Mouse (Mus musculus) left cerebral cortex, adult 9 months (tissue): ENCODE results near the gene 4930539E08Rik.

Experiments
- DNase-seq, 2 experiments: peaks; one replicate each; pipeline ENCODE4 v3.0.0; 2022; ENCODE audit warnings: low spot score in 2 of 2

Gene 4930539E08Rik

DNA sequence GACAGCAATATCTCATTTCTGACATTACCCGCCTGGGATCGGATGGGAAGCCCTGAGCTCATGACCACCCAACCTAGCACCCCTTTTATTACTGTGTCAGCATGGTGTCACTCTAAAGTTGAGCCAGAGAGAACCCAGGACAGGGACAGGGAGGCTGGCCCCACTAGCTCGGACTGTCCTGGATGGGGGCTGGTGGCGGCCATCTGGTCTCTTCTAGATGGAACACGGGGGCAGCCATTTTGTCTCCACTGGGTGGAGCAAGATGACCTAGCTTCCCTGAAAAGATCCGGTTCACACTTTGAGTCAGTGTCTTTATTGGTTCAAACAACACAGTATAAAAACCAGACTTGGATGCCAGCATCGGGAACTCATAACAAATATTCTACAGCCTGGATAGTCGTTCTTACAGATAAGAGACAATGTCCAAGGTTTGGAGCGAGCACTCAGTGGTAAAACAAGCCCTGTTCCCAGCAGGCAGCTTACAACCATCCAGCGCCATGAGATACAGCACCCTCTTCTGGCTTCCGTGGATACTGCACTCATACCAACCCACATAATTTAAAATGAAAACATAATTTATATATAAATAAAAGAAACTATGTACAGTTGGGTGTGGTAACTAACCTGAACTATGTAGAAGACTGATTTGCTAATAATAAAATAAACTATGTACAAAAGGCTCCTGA lies 18.9 kb downstream of the 4930539E08Rik start:
- DNase-seq, result no peak

DNA sequence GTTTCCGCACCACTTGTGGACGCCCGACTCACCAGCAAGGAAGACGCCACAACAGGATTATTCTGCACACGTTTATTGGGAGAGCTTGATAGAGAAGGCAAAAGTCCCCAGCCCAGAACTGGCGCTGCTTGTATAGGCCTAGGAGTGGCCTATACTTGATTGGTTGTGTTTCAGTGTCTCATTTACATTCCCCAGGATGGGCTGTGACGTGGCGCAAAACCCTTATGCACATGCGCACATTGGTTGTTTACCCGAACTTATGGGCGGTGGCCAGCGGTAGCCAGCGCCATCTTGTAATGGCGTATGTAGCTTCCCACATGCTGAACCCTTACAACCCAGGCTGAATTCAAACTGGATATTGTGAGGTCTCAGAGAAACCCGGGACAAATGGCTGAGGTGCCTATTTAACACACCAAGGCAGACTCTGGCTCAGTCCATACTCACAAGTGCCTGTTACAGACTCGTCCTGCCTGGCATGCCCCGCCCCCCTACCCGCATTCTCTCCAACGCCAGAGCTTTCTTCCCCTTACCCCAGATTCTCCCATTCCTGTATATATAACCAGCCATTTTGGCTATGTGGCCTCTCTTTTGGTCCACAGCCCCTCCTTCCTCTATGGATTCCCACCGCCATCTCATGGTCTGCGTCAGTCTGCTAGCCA lies 19.8 kb downstream of the 4930539E08Rik start:
- DNase-seq, result no peak

DNA sequence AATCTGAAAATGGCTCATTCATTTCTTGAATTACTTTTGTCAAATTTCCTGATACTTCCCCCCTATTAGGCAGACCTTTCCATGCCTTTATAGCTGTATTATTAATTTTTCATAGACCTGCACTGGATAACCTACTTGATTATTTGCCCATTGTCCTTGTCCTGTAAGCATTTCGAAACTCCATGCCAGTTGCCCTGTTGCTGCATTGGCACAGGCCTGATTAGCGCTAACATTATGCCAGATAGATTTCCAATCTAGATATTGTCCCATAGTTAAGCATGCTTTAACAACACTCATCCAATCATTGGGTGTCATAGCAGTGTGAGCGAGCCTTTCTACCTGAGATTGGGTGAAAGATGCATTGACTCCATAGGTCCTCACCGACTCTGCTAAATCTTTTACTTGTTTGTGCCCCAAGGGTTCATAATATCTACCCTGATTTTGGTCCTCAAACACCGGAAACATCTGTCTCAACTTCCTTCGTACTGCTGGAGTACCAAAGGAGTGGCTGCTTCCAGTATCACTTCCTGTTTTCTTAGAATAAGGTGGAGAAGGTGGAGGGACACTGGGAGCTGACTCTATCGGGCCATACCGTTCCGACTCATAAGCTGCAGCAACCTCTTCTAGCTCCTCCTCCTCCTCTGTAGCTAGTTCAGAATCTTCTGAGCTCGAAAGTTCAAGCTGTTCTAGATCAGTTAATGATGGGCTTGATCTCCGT lies 20.9 kb downstream of the 4930539E08Rik start:
- DNase-seq, result no peak

DNA sequence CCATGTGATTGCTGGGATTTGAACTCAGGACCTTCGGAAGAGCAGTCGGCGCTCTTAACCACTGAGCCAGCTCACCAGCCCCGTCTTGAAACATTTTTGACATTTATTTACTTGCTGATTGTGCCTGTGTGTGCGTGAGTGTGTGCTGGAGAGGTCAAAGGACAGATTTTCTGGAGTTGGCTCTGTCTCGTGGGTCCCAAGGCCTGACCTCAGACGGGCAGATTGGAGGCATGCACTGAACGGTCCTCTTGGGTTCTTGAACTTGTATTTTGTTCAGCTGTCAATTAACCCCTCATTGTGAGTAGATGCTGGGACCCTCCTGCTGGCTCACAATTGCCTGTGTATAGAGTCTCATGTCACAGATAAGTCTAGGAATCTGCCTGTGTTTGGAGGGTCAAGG lies 28.9 kb downstream of the 4930539E08Rik start:
- no peak for DNase-seq

DNA sequence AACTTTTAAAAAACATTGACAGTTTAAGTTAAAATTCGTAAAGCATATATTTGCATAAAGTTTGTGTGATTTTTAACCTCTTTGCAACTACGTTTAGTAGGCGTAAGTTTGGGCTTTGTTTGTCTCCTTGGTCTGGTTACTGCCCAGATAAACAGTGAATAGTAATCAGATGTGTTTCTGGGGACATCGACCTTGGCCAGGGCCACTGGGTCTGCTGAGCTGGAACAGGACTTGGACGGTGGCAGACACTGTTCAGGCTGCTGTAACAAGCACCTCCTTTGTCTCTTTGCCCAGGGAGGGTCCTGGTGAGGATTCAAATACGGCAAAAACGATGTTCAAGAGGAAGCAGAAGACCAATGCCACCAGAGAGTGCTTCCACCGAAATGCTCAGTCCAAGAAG lies 29.9 kb downstream of the 4930539E08Rik start:
- DNase-seq, result no peak

DNA sequence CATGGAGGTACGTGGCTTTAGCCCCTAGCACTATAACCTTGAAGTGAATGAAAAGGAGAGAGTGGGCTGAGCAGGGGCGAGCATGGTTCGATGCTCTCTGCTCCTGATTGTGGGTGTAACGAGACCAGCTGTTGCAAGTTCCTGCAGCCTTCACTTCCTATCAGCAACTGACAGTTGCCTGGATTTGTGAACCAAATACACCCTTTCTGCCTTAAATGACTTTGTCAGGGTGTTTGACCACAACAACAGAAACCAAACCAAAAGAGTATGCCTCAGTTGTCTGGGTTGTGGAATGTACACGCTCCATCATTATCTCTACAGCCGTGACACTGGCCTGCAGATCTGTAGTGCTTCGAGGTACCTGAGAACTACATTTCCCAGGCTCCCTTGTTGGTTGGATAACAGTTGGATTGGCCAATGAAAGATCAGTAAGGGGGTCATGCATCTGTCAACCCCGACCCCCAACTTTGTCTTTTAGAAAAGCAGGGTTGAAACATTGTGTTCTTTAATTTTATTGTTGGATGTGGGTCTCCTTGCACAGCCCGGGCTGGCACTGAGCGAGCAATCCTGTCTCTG lies 31.1 kb downstream of the 4930539E08Rik start:
- DNase-seq, result no peak

DNA sequence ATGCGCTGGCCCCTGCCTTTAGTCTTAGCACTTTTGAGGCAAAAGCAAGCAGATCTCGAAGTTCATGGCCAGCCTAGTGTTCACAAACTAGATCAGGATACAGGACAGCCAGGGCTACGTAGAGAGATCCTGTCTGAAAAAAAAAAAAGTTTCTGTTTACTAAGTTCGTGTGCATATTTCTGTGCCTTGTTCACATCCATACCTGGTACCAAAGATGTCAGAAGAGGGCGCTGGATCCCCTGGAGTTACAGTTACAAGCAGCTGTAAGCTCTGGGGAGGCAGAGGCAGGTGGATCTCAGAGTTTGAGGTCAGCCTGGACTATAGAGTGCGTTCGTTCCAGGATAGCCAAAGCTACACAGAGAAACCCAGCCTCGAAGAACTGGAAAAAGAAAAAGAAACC lies 32.3 kb downstream of the 4930539E08Rik start:
- no peak for DNase-seq

DNA sequence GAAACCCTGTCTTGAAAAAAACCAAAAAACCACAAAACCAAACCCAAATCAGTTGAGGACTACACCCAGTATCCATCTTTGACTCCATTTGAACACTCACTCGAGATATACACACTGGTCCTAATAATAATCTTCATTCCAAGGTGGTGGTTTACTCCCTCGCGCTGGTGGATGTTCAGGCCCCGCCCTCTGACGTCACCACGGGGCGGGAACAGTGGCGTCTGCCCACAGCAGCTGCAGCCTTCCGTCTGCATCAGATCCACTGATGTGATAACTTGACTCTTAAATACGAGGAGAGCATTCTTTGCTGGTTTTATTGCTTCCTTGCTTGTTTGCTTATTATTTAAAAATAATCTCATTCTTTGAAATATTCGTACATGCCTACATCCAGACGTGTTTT lies 32.8 kb downstream of the 4930539E08Rik start:
- DNase-seq, result peak in 1 of 2 experiments; percentile 46

DNA sequence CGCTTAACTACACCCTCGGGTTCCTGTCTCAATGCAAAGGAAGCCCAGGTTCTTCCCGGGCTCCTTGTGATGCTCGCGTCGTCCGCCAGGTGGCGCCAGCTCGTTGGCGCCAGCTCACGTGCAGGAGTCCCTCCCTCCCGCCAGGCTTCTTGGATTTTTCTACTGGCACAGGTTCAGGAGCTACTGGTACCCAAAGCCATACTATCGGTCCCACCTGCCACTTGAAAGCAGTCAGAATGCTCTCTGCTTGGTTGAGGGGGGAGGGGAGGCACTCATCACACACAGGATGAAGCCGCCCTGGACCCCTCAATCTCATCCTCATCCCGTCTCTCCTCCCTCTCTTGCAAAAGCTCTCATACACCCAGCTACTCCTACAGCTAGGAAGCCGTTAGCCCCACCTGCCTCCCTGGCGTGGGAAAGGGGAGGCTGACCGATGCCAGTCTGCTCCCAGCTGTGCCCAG lies 35.2 kb downstream of the 4930539E08Rik start:
- peak in 1 of 2 experiments; percentile 85 for DNase-seq

DNA sequence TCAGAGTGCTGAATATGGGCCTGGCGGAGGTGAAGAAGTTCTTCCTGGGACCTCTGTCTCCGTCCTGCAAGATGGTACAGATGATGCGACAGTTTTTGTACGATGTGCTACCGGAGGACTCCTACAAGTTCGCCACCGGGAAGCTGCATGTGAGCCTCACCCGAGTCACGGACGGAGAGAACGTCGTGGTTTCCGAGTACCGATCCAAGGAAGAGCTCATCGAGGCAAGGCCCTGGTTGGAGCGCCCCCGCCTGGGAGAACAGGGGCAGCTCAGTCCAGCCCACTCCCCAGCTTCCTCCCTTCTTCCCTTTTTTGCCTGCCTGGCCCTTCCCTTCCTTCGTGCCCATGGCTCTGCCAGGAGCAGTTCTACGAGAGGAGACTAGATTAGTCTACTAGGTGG lies 38.3 kb downstream of the 4930539E08Rik start:
- DNase-seq, result peak in 1 of 2 experiments; percentile 31

DNA sequence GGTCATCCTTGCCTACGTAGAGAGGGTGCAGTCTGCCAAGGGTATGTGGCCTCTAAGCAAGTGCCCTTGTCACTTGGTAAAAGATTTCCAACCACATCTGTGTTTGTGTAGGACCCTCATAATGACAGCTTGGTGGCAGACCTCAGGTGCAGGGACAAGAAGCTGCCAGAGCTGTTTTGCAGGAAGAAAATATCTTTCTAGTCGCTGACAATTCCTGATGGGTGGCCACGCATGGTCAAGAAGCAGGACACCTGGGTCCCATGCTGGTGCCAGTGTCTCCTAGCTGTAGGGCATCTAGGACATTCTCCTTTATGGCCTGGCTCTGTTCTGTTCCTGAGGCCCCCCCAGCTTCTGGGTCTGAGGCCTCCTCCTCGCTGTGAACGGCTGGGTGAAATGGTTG lies 38.8 kb downstream of the 4930539E08Rik start:
- DNase-seq, result no peak

DNA sequence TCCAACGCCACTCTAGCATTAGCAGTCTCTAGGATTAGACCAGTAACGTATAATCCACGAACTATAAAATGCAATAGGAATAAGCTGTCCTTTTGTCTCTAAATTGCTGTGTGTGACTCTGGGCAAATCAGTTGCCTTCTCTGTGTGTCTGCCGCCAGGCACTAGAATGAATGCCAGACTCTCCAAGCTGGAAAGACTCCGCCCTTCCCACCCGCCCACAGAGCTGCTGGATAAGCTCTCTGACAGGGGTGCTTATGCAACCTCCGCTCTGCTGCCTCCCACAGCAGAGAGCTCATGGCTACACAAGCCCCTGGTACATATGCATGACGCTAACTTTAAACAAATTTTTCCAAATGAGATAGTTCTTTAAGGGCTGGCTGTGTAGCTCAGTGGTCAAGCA lies 39.8 kb downstream of the 4930539E08Rik start:
- peak; percentile 69 to 77 for DNase-seq

DNA sequence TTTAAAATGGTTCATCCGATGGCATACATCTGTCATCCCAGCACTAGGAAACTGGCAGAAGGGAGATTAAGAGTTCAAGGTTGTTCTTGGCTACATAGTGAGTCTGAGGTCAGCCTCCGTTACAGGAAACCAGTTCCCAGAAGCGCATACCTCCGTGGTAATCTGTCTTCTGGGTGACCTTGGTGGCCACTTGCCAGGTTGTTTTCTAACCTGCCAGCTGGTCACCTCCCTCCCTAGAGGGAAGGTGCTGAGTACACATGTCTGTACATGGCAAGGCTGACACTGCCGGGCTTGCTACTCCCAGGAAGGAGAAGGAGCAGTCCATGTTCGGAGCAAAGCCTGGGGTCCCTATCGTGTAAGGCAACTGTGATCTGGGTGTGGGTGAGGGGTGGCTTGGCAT lies 40.3 kb downstream of the 4930539E08Rik start:
- DNase-seq, result no peak

DNA sequence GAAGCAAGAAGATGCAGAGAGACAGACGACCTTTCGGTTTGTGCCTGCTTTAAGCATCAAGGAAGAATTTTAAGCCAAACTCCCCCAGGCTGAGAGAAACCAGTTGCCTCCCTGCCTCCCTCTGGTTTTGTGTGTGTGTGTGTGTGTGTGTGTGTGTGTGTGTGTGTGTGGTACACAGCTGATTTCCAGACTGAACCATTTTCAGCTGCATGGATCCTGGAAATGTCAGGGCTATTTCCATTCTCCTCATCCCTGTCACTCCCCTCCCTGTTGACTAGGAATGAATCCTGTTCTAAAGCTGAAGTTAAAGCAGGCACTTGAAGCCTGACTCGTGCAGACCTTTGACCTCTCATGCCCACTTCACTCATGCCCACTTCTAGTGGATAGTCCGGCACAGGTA lies 40.9 kb downstream of the 4930539E08Rik start:
- DNase-seq, result peak in 1 of 2 experiments; percentile 44

DNA sequence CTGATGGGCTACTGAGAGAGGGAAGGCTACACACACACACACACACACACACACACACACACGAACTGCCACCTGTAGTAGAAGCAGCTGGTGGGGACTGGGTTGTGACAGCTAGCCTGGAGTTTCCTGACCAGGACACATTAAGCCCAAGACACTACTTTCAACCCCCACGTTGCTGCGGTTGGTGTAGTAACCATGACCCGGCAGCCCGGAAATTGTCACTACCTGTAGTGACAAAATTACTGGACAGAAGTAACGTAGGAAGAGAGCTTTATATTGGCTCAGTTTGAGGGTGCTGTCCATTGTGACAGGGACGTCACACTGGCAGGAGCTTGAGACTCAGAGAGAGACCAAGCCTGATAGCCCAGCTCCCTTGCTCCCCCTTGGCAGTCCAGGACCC lies 42.8 kb downstream of the 4930539E08Rik start:
- DNase-seq, result no peak

DNA sequence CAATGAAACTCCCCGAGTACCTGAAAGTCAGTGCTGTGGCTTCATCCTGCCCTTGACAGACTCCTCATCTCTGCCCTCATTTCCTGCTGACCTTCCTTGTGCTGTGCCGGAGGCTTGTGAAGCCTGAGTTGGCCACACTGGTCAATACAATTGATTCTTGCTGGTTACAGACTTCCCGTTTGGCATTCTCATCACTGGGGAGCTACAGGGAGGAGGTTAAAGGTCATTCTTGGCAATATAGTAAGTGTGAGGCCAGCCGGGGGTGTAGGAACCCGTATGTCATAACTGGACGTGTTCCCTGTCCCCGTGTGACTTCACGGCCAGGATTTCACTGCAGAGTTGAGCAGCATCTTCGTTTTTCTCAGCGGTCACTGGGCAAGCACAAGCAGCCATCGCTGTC lies 43.3 kb downstream of the 4930539E08Rik start:
- no peak for DNase-seq

DNA sequence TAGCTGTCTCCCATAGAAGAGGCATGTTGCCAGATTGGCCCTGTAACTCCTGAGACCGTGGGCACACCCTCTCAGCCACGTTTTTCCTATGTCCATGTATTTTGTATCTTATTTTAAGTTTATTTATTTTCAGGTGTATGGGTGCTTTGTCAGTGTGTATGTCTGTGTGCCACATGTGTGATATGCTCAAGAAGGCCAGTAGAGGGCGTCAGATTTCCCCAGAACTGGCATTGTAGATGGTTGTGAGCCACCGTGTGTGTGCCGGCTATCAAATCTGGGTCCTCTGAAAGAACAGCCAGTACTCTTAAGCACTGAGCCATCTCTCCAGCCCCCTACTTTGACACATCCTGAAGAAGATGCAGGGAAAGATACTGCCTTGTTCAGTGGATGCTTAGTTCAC lies 44.7 kb downstream of the 4930539E08Rik start:
- DNase-seq, result no peak

DNA sequence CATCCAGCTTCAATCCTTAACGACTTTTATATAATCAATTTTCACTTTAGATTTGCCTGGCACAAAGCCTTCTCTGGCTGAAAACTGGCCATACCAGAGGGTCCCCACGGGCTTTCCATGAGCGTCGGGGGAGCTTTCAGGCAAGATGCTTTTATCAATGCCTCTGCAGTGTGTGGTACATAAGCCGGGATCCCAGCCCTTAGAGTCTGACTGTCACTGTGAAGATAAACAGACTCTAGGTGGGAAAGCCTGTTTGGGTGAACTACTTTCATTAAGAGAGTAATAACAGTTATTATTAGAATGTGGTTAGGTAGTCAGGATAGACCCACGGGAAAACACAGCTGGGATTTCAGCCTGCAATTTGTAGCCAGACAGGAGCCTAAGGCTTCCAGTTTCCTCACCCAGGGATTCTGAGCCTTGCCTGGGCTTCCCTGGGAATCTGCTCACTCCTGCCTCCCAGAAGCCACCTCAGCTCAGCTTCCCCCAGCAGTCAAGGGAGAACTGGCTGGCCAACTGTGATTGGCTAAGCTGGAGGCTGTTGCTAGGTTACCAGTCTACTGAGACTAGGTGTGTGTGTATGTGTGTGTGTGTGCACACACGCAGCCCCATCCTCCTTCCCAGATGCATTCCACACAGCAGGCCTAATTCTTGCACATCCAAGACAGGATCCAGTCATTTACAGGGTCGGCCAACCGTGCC lies 45.6 kb downstream of the 4930539E08Rik start:
- peak; percentile 82 for DNase-seq

DNA sequence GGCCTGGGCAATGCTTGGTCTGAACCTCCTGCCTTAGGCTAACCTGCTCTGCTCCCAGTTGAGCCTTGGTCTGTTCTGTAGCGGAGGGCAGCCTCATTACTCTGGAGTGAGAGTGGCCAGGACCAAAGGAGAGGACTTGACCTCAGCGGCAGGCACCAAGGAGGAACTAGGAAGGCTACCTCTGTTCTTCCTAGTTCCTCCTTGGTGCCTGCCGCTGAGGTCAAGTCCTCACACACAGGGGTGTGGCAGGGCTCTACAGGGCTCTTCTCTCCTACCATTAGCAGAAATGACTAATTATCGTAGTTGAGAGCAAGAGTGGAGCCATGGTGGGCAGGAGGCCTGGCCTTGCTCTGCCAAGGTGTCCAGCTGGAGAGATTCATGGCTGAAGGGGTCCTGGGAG lies 47.7 kb downstream of the 4930539E08Rik start:
- DNase-seq, result no peak

DNA sequence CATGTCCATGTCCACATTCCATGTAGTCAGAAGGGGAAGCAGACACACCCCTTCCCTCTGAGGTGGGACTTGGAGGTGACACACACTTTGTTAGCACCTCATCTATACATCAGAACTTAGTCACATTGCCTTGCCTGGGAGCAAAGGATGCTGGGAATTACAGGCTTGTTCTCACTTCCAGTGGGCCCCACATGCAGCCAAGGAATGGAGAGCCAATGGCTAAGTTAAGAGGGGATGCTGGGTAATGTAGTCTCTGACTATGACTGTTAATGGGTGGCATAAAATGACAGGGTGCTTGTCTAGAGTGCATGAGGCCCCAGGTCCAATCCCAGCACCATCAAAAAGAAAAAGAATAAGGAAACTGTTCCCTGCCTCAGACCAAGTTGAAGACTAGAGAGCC lies 48.2 kb downstream of the 4930539E08Rik start:
- DNase-seq, result no peak

DNA sequence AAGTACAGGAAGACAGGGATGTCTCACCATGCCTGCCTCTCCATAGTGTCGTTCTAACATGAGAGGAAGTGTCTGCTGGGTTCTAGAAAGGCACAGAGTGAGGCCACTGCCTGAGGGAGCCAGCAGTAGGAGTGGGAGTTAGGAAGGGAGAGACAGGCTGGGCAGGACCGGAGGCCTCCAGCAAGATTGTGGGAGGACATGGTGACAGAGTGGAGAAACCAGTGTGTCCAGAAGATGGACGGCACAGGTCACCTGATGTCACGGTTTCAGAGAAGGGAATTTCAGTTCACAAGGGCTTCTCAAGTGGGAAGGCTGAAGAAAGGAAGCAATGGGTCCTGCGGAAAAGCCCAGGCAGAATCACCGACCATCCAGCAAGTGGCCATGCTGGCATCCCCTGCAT lies 50.7 kb downstream of the 4930539E08Rik start:
- no peak for DNase-seq

DNA sequence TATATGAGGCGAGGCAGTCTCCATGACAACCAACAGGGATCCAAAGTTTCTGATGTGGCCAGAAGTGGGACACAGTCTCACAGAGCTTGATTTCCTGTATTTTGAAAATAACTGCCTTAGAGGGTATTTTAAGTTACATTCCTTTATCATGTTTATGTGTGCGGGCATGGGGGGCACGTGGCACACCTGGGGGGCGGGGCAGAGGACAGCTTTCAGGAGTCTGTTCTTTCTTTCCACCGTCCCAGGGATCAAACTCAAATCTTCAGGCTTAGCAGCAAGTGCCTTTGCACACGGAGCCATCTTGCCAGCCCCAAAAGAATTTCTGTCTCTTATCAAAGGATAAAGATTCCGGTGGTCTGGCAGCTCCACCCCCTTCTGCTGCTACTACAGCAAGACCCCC lies 51.2 kb downstream of the 4930539E08Rik start:
- no peak for DNase-seq
